Mouse (Mus musculus) midbrain, embryonic 11.5 days (tissue): ENCODE data around the gene Rtl5. TPM values are rescaled to one million over a fixed set of nuclear protein-coding genes. Genes with fewer than 3 reads are reported as not detected.

Experiments
- ATAC-seq: fragments of 200-750 bp; cut with Nextera tagmentation; 2 replicates; pipeline ENCODE4 v1.8.0; 2017; ENCODE audit warnings: moderate TSS enrichment, moderate library complexity; ENCODE audit not compliant: low FRiP score
- DNase-seq: peaks from one replicate; pipeline ENCODE4 v3.0.0; 2015; ENCODE audit warnings: low spot score; ENCODE audit errors: missing footprints
- H3K27ac ChIP-seq: fragments of 300-500 bp; sonication (generic); 2 replicates; pipeline ENCODE4 v1.5.1; 2014; ENCODE audit warnings: low read depth, low read length
- H3K27me3 ChIP-seq: fragments of 300-500 bp; sonication (generic); 2 replicates; pipeline ENCODE4 v1.6.1; 2014; ENCODE audit warnings: mild to moderate bottlenecking, low read length, moderate library complexity, mixed read lengths; ENCODE audit not compliant: control insufficient read depth, insufficient read depth
- H3K36me3 ChIP-seq: fragments of 300-500 bp; sonication (generic); 2 replicates; pipeline ENCODE4 v1.6.1; 2014; ENCODE audit warnings: mild to moderate bottlenecking, low read length, moderate library complexity, mixed read lengths; ENCODE audit not compliant: control insufficient read depth, insufficient read depth
- H3K4me1 ChIP-seq: fragments of 300-500 bp; sonication (generic); 2 replicates; pipeline ENCODE4 v1.6.1; 2014; ENCODE audit warnings: low read length; ENCODE audit not compliant: control insufficient read depth, insufficient read depth
- H3K4me2 ChIP-seq: fragments of 300-500 bp; sonication (generic); 2 replicates; pipeline ENCODE4 v1.6.1; 2014; ENCODE audit warnings: mild to moderate bottlenecking, moderate library complexity
- H3K4me3 ChIP-seq: fragments of 300-500 bp; sonication (generic); 2 replicates; pipeline ENCODE4 v1.5.1; 2014; ENCODE audit warnings: low read depth, low read length
- H3K9ac ChIP-seq: fragments of 300-500 bp; sonication (generic); 2 replicates; pipeline ENCODE4 v1.6.1; 2014; ENCODE audit warnings: low read length
- H3K9me3 ChIP-seq: fragments of 300-500 bp; sonication (generic); 2 replicates; pipeline ENCODE4 v1.6.1; 2016; ENCODE audit warnings: low read length; ENCODE audit not compliant: control insufficient read depth
- WGBS: fragments of 180-500 bp; shearing (Covaris S2); extraction: QIAGEN DNeasy Blood & Tissue Kit; methylation state at CpG from one replicate; pipeline ENCODE4 v1.1.7; 2014; 5-methylcytosine and 5-hydroxymethylcytosine counted together
- polyA plus RNA-seq: library from polyadenylated mRNA; unstranded; fragments of >200 nt; fragmentation: Nextera tagmentation; extraction: Ambion mirVana; gene quantifications from 2 replicates; pipeline ENCODE4 v1.2.1, GENCODE M21; 2014

Gene Rtl5
- polyA plus RNA-seq, 1 experiment from 2014 or later = 3.2 TPM

DNA sequence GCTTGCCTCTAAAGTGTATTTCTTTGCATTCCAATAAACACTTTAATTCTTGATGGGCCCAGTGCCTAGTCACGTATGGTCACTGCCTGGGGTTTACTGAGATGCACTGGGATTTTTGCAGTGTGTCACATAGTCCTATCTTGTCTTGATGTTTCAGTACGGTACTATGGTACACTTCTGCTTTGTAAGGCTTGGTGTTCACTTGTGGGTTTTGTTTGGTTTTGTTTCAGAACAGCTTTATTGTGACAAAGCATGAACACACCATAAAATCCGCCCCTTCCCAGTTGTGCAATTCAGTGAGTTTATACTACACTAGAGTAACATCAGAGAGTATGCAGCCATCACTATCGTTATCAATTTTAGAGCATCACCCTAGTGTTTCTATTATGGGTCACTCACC lies 17.1 kb downstream of the Rtl5 start:
- Histone ChIP-seq H3K9me3 (no peaks in the 10 kb centered on the region), H3K4me1 (peaks cover 3% of the 10 kb centered on the region; the same call in 1 of the 2 replicates), H3K27ac (no peak overlapping the region), H3K4me3 (no peak overlapping the region), H3K36me3 (no peaks in the 10 kb centered on the region), H3K9ac (no peak overlapping the region), H3K27me3 (peaks cover 11% of the 10 kb centered on the region), H3K4me2 (no peak overlapping the region)
- DNase-seq = no peak
- 86% methylated on average over 4 of the region's 4 CpGs for WGBS
- no peak for ATAC-seq

DNA sequence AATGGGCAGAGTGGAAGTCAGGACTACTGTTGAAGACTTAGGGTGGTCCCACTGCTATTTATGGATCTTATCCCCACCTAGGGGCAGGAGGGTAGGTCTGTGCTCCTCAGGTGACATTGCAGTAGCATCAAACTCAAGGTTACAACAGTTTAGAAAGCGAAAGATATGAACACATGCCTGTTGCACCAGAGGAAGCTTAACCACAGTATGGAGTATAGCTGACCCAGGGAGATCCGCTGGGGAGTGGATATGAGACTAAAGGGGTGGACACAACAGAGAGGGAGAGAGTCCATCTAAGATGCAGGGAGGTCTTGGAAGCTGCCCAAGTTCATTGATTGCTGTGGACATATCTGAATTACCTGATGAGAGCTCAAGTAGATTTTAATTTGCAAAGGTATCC lies 17.7 kb downstream of the Rtl5 start:
- no peak overlapping the region for H3K27ac ChIP-seq
- ATAC-seq = no peak
- H3K9me3 ChIP-seq = no peaks in the 10 kb centered on the region
- no peak overlapping the region for H3K9ac ChIP-seq
- H3K4me2 ChIP-seq = no peak overlapping the region
- DNase-seq = no peak
- WGBS = 80% methylated on average over 2 of the region's 2 CpGs
- no peaks in the 10 kb centered on the region for H3K36me3 ChIP-seq
- H3K4me1 ChIP-seq = peaks cover 3% of the 10 kb centered on the region; the same call in 1 of the 2 replicates
- peaks cover 15% of the 10 kb centered on the region for H3K27me3 ChIP-seq
- H3K4me3 ChIP-seq = no peak overlapping the region

DNA sequence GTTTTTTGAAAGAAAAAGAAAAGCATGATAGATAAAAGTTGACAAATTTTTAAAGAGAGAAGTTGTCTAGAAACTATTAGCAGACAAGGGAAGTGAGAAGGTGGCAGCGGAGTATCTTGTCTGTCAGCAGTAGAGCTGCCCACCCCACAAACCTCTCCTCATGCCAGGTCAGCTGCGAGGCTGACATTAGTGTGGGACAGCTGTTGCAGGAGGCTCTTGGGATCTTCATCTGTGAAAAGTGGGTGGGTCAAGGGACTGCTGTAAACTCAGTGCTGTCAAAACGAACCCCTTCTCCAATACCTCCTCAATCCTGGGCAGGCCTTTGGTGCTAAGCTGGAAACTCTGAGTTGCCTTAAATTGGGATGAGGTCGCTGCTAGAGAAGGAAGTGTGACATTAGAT lies 19.9 kb downstream of the Rtl5 start:
- no peak for DNase-seq
- H3K36me3 ChIP-seq = no peaks in the 10 kb centered on the region
- H3K27me3 ChIP-seq = peaks cover 15% of the 10 kb centered on the region
- no peak overlapping the region for H3K4me2 ChIP-seq
- no peak overlapping the region for H3K27ac ChIP-seq
- H3K4me3 ChIP-seq = no peak overlapping the region
- no peaks in the 10 kb centered on the region for H3K9me3 ChIP-seq
- ATAC-seq = no peak
- H3K9ac ChIP-seq = no peak overlapping the region
- H3K4me1 ChIP-seq = peaks cover 3% of the 10 kb centered on the region; the same call in 1 of the 2 replicates
- 77% methylated on average over 4 of the region's 4 CpGs for WGBS

- WGBS = 85% methylated on average over 6 of the region's 6 CpGs
- Histone ChIP-seq H3K4me1 (peaks cover 3% of the 10 kb centered on the region; the same call in 1 of the 2 replicates), H3K36me3 (no peaks in the 10 kb centered on the region), H3K4me2 (no peak overlapping the region), H3K9me3 (no peaks in the 10 kb centered on the region), H3K4me3 (no peak overlapping the region), H3K27me3 (peaks cover 15% of the 10 kb centered on the region), H3K9ac (no peak overlapping the region), H3K27ac (no peak overlapping the region)
- DNase-seq (no peak), ATAC-seq (no peak)
These were observed 20.6 kb downstream of the Rtl5 start for GRCm38 (mm10) chrX:102050552-102050951.

GRCm38 (mm10) chrX:102042386-102042785 lies 28.7 kb downstream of the Rtl5 start:
- Histone ChIP-seq H3K4me2 (no peak overlapping the region), H3K4me3 (no peak overlapping the region), H3K27ac (no peak overlapping the region), H3K27me3 (peaks cover 6% of the 10 kb centered on the region), H3K4me1 (no peaks in the 10 kb centered on the region), H3K9me3 (no peaks in the 10 kb centered on the region), H3K36me3 (no peaks in the 10 kb centered on the region), H3K9ac (no peak overlapping the region)
- ATAC-seq = no peak
- WGBS = 76% methylated on average over 4 of the region's 4 CpGs
- DNase-seq = no peak

GRCm38 (mm10) chrX:102041562-102041961 lies 29.5 kb downstream of the Rtl5 start:
- H3K27me3 ChIP-seq = peaks cover 13% of the 10 kb centered on the region
- no peaks in the 10 kb centered on the region for H3K36me3 ChIP-seq
- no peak overlapping the region for H3K27ac ChIP-seq
- ATAC-seq (no peak), DNase-seq (no peak)
- H3K9ac ChIP-seq = no peak overlapping the region
- H3K4me3 ChIP-seq = no peak overlapping the region
- H3K4me1 ChIP-seq = no peaks in the 10 kb centered on the region
- WGBS = 45% methylated on average over 7 of the region's 7 CpGs
- H3K9me3 ChIP-seq = no peaks in the 10 kb centered on the region
- H3K4me2 ChIP-seq = no peak overlapping the region

DNA sequence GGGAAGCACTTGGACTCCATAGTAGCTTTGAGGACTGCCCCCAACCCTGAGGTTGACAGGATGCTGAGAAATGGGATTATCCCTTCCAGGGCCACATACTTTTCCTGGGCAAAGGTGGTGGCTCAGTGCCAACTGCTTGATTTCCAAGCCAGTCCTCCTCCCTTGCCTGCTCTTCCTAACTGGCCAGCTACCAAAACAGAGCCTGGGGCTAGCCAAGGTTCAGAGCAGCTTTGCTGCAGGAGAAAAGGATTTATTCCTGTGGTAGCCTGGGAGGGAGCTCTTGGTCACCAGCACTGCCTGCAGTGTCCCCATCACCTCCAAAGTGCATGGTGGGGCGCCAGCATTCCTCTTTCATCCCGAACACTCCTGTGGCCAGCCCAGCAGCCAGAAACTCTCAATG lies 33.6 kb downstream of the Rtl5 start:
- Histone ChIP-seq H3K4me1 (0 out of 2 replicates have a peak, but pooled peaks cover under 1% of the 10 kb centered on the region), H3K9me3 (no peaks in the 10 kb centered on the region), H3K27ac (no peak overlapping the region), H3K4me3 (no peak overlapping the region), H3K36me3 (no peaks in the 10 kb centered on the region), H3K9ac (no peak overlapping the region), H3K4me2 (no peak overlapping the region), H3K27me3 (peaks cover 18% of the 10 kb centered on the region)
- ATAC-seq (no peak), DNase-seq (no peak)
- 76% methylated on average over 2 of the region's 2 CpGs for WGBS

- H3K9me3 ChIP-seq = no peaks in the 10 kb centered on the region
- no peaks in the 10 kb centered on the region for H3K36me3 ChIP-seq
- H3K4me2 ChIP-seq = no peak overlapping the region
- H3K9ac ChIP-seq = no peak overlapping the region
- H3K4me3 ChIP-seq = no peak overlapping the region
- DNase-seq (no peak), ATAC-seq (no peak)
- H3K4me1 ChIP-seq = 0 out of 2 replicates have a peak, but pooled peaks cover 2% of the 10 kb centered on the region
- peaks cover 19% of the 10 kb centered on the region for H3K27me3 ChIP-seq
- H3K27ac ChIP-seq = no peak overlapping the region
- 61% methylated on average over 3 of the region's 3 CpGs for WGBS
These were observed 34.2 kb downstream of the Rtl5 start for GRCm38 (mm10) chrX:102036866-102037361.

DNA sequence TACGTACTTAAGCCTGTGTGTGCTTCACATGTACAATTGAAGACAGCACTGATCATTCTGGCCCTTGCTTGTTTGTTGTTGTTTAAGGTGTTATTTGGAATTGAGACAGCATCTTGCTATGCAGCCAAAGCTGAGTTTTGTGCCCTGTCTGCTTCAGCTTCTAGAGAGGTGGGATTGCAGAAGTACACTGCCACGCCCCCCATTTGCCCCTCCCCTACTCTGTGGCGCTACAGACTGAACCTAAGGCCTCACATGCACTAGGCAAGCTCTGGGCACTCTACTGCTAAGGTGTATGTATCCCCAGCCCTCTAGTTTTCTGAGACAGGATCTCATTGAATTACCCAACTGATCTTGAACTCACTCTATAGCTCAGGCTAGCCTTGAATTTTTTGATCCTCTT lies 35.4 kb downstream of the Rtl5 start:
- DNase-seq (no peak), ATAC-seq (no peak)
- H3K27me3 ChIP-seq = peaks cover 18% of the 10 kb centered on the region
- H3K4me3 ChIP-seq = no peak overlapping the region
- H3K27ac ChIP-seq = no peak overlapping the region
- H3K4me2 ChIP-seq = no peak overlapping the region
- 0 out of 2 replicates have a peak, but pooled peaks cover 2% of the 10 kb centered on the region for H3K4me1 ChIP-seq
- H3K9ac ChIP-seq = no peak overlapping the region
- no peaks in the 10 kb centered on the region for H3K36me3 ChIP-seq
- H3K9me3 ChIP-seq = no peaks in the 10 kb centered on the region
- WGBS = 55% methylated on average over 3 of the region's 3 CpGs
